Comparison of ENCODE assay signal across 18 mouse cellular contexts in the genomic region with DNA sequence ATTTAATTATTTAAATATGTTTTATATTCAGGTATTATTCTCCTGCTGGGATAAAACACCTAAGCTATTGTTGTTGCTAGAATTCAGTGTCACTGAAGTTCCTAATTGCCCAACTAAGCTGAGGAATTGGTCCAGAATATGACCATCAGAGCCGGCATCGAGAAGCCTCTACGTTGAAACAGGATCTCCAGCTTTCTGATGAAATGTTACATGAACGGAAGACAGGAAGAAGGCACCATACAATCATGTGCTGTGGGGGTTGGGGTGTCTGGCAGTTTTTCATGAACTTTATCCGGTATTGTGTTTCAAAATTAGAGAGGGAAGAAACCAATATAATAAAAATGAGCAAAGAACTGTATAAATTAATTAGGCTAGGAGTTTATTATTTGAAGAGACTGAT. TPM values are rescaled to one million over a fixed set of nuclear protein-coding genes. Genes with fewer than 3 reads are reported as not detected.
DNase-seq lines count a peak whose midpoint lies in the region; ATAC-seq lines count a peak whose summit lies in the region.
"Had no signal": no experiment of that assay in that cellular context is flagged by ENCODE, and none has a peak within 500 bp of the region (broad histone marks: within the 10 kb centered on the region; RNA-seq: fewer than 3 reads in every experiment).

No protein-coding gene starts in this region.

- DNase-seq in heart, adult 11 months: peak; percentile 42
- DNase-seq in heart, adult 18-20 months: no peak
- DNase-seq in 416B (ENCODE audit: low read depth): peak; percentile 17
- DNase-seq in spleen, adult 18-20 months: no peak
- no peak for DNase-seq in kidney, adult 18-20 months
- DNase-seq: adrenal gland, adult 2 months; adrenal gland, postnatal 10 days; adrenal gland, postnatal 25 days; cerebellum, adult 11 months; cerebellum, adult 18-20 months; cerebellum, adult 8-10 months; cerebellum, adult 9-11 months; cerebellum, postnatal 14 days; cerebellum, postnatal 36 days; embryo, embryonic 11 days had no signal

- peak; percentile 77 for ATAC-seq in megakaryocyte, adult 5-6 weeks (ENCODE audit: poor library complexity, severe bottlenecking)
- ATAC-seq: forebrain, embryonic 14.5 days; forebrain, embryonic 16.5 days had no signal

RNA-seq across cellular contexts. Expression of a gene that starts 26.3 kb away (rescaled TPM):
- 10 to 100 TPM; 22.5 to 23.0 TPM for total RNA-seq in heart, adult 18-20 months (2021)
- total RNA-seq in megakaryocyte, adult 5-6 weeks (2015): 26.5 and 33.7 TPM in 2 replicates
- total RNA-seq in megakaryocyte, adult 5-6 weeks (2017): 45.5 and 58.7 TPM in 2 replicates

Comparison
In these comparisons a context has a peak if more than half of its experiments do, and no peak if none do; other contexts are left out.
1. DNase-seq: peak in heart, adult 11 months (single experiment) and 416B (single experiment); none in heart, adult 18-20 months (0 of 2), spleen, adult 18-20 months (0 of 2) and kidney, adult 18-20 months (single experiment).